Mouse (Mus musculus) lung, postnatal 0 days (tissue): Measurements from ENCODE around the gene Tmprss9. TPM values are rescaled to one million over a fixed set of nuclear protein-coding genes. Genes with fewer than 3 reads are reported as not detected.

Experiments used
- ATAC-seq: fragments of 200-750 bp; cut with Nextera tagmentation; 2 replicates; pipeline ENCODE4 v1.8.0; 2017; ENCODE audit warnings: moderate library complexity
- DNase-seq: peaks from one replicate; pipeline ENCODE4 v3.0.0-alpha.2; 2016; ENCODE audit warnings: low spot score
- H3K27ac ChIP-seq: fragments of 300-500 bp; sonication (generic); 2 replicates; pipeline ENCODE4 v1.5.1; 2014; ENCODE audit warnings: antibody characterized with exemption, mild to moderate bottlenecking, low read length, mixed read lengths
- H3K27me3 ChIP-seq: fragments of 300-500 bp; sonication (generic); replicated peaks from 2 replicates; pipeline ENCODE4 v1.6.1; 2014; ENCODE audit warnings: low read length, mixed read lengths; ENCODE audit not compliant: insufficient read depth
- H3K36me3 ChIP-seq: fragments of 300-500 bp; sonication (generic); 2 replicates; pipeline ENCODE4 v1.6.1; 2014; ENCODE audit warnings: low read length, mixed read lengths; ENCODE audit not compliant: insufficient read depth
- H3K4me1 ChIP-seq: fragments of 300-500 bp; sonication (generic); 2 replicates; pipeline ENCODE4 v1.6.1; 2014; ENCODE audit warnings: antibody characterized with exemption, low read depth, low read length, mixed read lengths; ENCODE audit not compliant: insufficient read depth
- H3K4me2 ChIP-seq: fragments of 300-500 bp; sonication (generic); replicated peaks from 2 replicates; pipeline ENCODE4 v1.6.1; 2014; ENCODE audit warnings: low read depth, mild to moderate bottlenecking, low read length, moderate library complexity, mixed read lengths
- H3K4me3 ChIP-seq: fragments of 300-500 bp; sonication (generic); 2 replicates; pipeline ENCODE4 v1.5.1; 2014; ENCODE audit warnings: low read depth, low read length
- H3K9ac ChIP-seq: fragments of 300-500 bp; sonication (generic); replicated peaks from 2 replicates; pipeline ENCODE4 v1.6.1; 2014; ENCODE audit warnings: low read depth, mild to moderate bottlenecking
- H3K9me3 ChIP-seq: fragments of 300-500 bp; sonication (generic); 2 replicates; pipeline ENCODE4 v1.6.1; 2016; ENCODE audit warnings: low read length, mixed read lengths
- CTCF ChIP-seq: IDR thresholded peaks from 2 replicates; pipeline ENCODE4 v1.5.1; 2016; ENCODE audit warnings: antibody characterized with exemption, mild to moderate bottlenecking
- EP300 ChIP-seq: IDR thresholded peaks from 2 replicates; pipeline ENCODE4 v1.6.1; 2016; ENCODE audit warnings: antibody characterized with exemption, mild to moderate bottlenecking, control low read depth
- WGBS: fragments of 180-500 bp; shearing (Covaris S2); extraction: QIAGEN DNeasy Blood & Tissue Kit; methylation state at CpG from one replicate; pipeline ENCODE4 v1.1.7; 2014; 5-methylcytosine and 5-hydroxymethylcytosine counted together
- polyA plus RNA-seq: library from polyadenylated mRNA; unstranded; fragments of >200 nt; fragmentation: Nextera tagmentation; extraction: Ambion mirVana; gene quantifications from 2 replicates; pipeline ENCODE4 v1.2.1, GENCODE M21; 2015

The Tmprss9 gene
- polyA plus RNA-seq, 1 experiment from 2014 or later = not detected

GRCm38 (mm10) chr10:80915260-80915659, 43.6 kb downstream of the Tmprss9 start:
- no peak overlapping the region for H3K27ac ChIP-seq
- no peaks in the 10 kb centered on the region for H3K9me3 ChIP-seq
- ATAC-seq (no peak), DNase-seq (no peak)
- peaks cover 4% of the 10 kb centered on the region; the same call in 1 of the 2 replicates for H3K4me1 ChIP-seq
- no peaks in the 10 kb centered on the region for H3K27me3 ChIP-seq
- no peak for TF ChIP-seq CTCF
- no peak overlapping the region for H3K4me3 ChIP-seq
- WGBS = 64% methylated on average over 2 of the region's 2 CpGs
- no peaks in the 10 kb centered on the region for H3K36me3 ChIP-seq
- H3K9ac ChIP-seq = no peak overlapping the region
- H3K4me2 ChIP-seq = no peak overlapping the region

DNA sequence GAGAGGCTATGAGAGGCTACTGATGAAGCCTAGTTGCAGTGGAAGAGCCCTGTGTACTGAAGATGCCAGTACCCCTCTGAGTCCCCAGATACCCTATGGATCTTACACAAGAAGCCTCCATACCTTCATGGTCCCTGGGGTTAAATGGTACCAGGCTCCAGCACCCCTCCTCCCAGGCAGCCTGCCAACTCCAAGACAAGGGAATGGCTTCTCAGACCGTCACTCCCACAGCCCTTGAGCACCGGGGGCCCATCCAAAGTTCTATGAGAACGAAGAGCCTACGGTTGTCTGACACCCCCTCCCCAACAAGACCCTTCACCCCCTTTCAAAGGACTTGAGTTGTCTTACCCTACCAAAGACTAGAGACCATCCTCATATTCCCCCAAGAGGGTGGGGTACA, 44.1 kb downstream of the Tmprss9 start:
- H3K4me1 ChIP-seq = peaks cover 4% of the 10 kb centered on the region; the same call in 1 of the 2 replicates
- no peak overlapping the region for H3K27ac ChIP-seq
- no peak for ATAC-seq
- DNase-seq = no peak
- WGBS = 82% methylated on average over 4 of the region's 4 CpGs
- no peak overlapping the region for H3K4me2 ChIP-seq
- no peak for TF ChIP-seq CTCF
- H3K4me3 ChIP-seq = no peak overlapping the region
- no peaks in the 10 kb centered on the region for H3K9me3 ChIP-seq
- H3K27me3 ChIP-seq = no peaks in the 10 kb centered on the region
- H3K36me3 ChIP-seq = no peaks in the 10 kb centered on the region
- no peak overlapping the region for H3K9ac ChIP-seq

DNA sequence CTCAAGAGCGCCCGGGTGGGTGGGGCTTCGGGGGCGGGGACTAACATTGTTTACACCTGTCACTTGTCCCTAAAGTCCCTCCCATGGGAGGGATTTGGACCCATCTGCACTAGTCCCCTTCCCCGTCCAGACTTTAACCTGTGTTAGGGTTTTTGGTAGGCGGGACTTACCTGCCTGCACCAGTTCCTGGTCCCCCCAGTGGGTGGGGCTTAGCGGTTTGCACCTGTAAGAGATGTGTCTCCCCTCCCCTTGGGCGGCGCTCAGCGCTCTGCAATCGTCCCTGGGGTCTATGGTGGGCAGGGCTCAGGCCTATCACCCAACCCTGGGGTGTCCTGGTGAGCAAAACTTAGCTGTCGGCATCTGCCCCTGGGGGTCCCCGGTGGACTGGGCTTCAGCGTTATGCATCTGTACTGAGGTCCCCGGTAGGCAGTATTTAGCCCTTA, 45.7 kb downstream of the Tmprss9 start:
- DNase-seq (no peak), ATAC-seq (peak; percentile 56)
- no peaks in the 10 kb centered on the region for H3K36me3 ChIP-seq
- H3K27ac ChIP-seq = 0 out of 2 replicates have a peak overlapping the region, but pooled peaks have one; percentile 26
- WGBS = 2% methylated on average over 15 of the region's 15 CpGs
- H3K27me3 ChIP-seq = no peaks in the 10 kb centered on the region
- no peaks in the 10 kb centered on the region for H3K9me3 ChIP-seq
- TF ChIP-seq CTCF (no peak), EP300 (no peak)
- peak overlapping the region; percentile 94 for H3K4me2 ChIP-seq
- H3K9ac ChIP-seq = peak overlapping the region; percentile 38
- peaks cover 4% of the 10 kb centered on the region; the same call in 1 of the 2 replicates for H3K4me1 ChIP-seq
- H3K4me3 ChIP-seq = peak overlapping the region; percentile 79

DNA sequence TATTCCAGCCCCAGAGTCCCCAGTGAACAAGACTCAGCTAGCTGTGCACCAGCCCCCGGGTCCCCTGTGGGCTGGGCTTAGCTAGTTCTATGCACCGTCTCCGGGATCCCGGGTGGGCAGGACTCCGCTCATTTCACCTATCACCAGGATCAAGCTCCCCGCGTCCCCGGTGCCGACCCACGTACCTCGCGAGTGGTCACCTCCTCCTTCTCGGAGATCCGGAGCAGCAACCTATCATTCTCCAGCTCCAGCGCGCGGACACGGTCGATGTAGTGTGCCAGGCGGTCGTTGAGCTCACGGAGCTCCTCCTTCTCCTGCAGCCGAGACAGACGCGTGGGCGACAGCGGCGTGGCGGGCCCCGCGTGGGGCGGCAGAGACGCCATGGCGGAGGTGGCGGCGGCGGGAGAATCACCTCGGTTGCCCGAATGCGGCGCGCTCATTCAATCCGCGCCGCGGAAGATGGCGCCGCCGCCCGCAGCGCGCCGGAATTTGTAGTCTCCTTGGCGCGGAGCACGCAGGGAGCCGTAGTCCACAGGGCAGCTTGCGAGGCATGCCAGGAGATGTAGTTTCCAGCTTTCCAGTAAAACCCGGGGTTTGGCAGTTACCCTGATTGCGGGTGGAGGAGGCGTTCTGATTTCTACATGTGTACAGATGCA, 46.3 kb downstream of the Tmprss9 start, which contains the start of gene Lmnb2:
Gene Lmnb2 (minus strand): TSS at position 467 of the 656 bp plus-strand sequence.
- Histone ChIP-seq H3K4me3 (peak within 1 kb of the TSS; percentile 79), H3K9ac (peak within 1 kb of the TSS; percentile 38), H3K9me3 (no peaks in the 10 kb centered on the region), H3K4me2 (peak within 1 kb of the TSS; percentile 94), H3K27ac (0 out of 2 replicates have a peak within 1 kb of the TSS, but pooled peaks have one; percentile 26), H3K36me3 (no peaks in the 10 kb centered on the region), H3K27me3 (no peaks in the 10 kb centered on the region), H3K4me1 (peaks cover 4% of the 10 kb centered on the region; the same call in 1 of the 2 replicates)
- DNase-seq = peak; percentile 78
- peak; percentile 60 for ATAC-seq
- TF ChIP-seq EP300 = no peak
- TF ChIP-seq CTCF = peak; percentile 17; the same call in 1 of the 2 replicates
- under 1% methylated on average over 49 of the region's 61 CpGs for whole genome bisulfite sequencing

DNA sequence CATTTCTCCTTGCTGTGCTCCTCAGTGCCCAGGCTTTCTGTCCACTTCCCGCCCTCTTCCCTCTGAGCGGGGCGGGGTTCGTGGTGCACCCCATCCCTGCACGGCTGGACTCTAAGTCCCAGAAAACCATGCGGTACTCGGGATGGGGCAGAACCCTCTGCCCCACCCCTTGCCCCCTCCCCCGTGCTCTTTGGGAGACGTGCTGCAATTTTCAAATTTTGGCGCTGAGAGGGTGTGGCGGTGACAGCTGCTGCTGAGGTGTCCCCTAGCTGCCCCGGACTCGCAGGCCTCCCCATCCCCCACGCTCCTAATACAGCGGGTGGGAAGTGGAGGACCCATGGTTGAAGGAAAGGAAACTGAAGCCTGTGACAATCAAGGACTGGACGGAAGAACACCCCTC, 50.3 kb downstream of the Tmprss9 start:
- no peaks in the 10 kb centered on the region for H3K36me3 ChIP-seq
- peak overlapping the region; percentile 53 for H3K4me2 ChIP-seq
- WGBS = 9% methylated on average over 16 of the region's 16 CpGs
- peak; percentile 47 for DNase-seq
- peak; percentile 48 for ATAC-seq
- TF ChIP-seq CTCF = no peak
- TF ChIP-seq EP300 = no peak
- H3K27ac ChIP-seq = no peak overlapping the region
- H3K4me1 ChIP-seq = peaks cover 4% of the 10 kb centered on the region; the same call in 1 of the 2 replicates
- peak overlapping the region; percentile 29 for H3K4me3 ChIP-seq
- H3K9me3 ChIP-seq = no peaks in the 10 kb centered on the region
- 0 out of 2 replicates have a peak overlapping the region, but pooled peaks have one; percentile 0 for H3K9ac ChIP-seq
- H3K27me3 ChIP-seq = no peaks in the 10 kb centered on the region

GRCm38 (mm10) chr10:80925472-80925871, 53.8 kb downstream of the Tmprss9 start:
- no peak for TF ChIP-seq EP300
- TF ChIP-seq CTCF = no peak
- no peaks in the 10 kb centered on the region for H3K9me3 ChIP-seq
- 39% methylated on average over 3 of the region's 3 CpGs for WGBS
- peaks cover 2% of the 10 kb centered on the region; the same call in 1 of the 2 replicates for H3K4me1 ChIP-seq
- H3K27ac ChIP-seq = no peak overlapping the region
- ATAC-seq = no peak
- no peaks in the 10 kb centered on the region for H3K36me3 ChIP-seq
- no peak overlapping the region for H3K4me2 ChIP-seq
- H3K4me3 ChIP-seq = no peak overlapping the region
- no peak for DNase-seq
- H3K27me3 ChIP-seq = no peaks in the 10 kb centered on the region
- H3K9ac ChIP-seq = no peak overlapping the region
